Mouse (Mus musculus) right cerebral cortex, adult 18-20 months (tissue): ENCODE results near the gene Jpt2.

Source experiments
- DNase-seq: peaks from one replicate; pipeline ENCODE4 v3.0.0; 2022; ENCODE audit warnings: mixed read lengths

Gene Jpt2

GRCm38 (mm10) chr17:24903767-24904166 is 56.7 kb downstream of the Jpt2 start:
- DNase-seq: no peak

GRCm38 (mm10) chr17:24902671-24903474 is 57.6 kb downstream of the Jpt2 start:
- no peak for DNase-seq

- no peak for DNase-seq
Observed at GRCm38 (mm10) chr17:24902124-24902523, 58.4 kb downstream of the Jpt2 start.

- no peak for DNase-seq
Observed at GRCm38 (mm10) chr17:24900014-24900413, 60.5 kb downstream of the Jpt2 start.

- no peak for DNase-seq
Observed at GRCm38 (mm10) chr17:24899153-24899552, 61.3 kb downstream of the Jpt2 start.

- DNase-seq: no peak
Observed at GRCm38 (mm10) chr17:24898041-24898854, 62.2 kb downstream of the Jpt2 start.

- no peak for DNase-seq
Observed at GRCm38 (mm10) chr17:24897600-24897999, 62.9 kb downstream of the Jpt2 start.

GRCm38 (mm10) chr17:24896993-24897269 is 63.6 kb downstream of the Jpt2 start:
- no peak for DNase-seq

GRCm38 (mm10) chr17:24896241-24896992 is 64.1 kb downstream of the Jpt2 start, which contains the start of gene Nme3:
Nme3 (plus strand) TSS chr17:24896500.
- DNase-seq: peak; percentile 75

GRCm38 (mm10) chr17:24895571-24896240 is 64.8 kb downstream of the Jpt2 start:
- no peak for DNase-seq

- DNase-seq: peak; percentile 87
Observed at GRCm38 (mm10) chr17:24894995-24895547, 65.4 kb downstream of the Jpt2 start, which contains the start of the genes Eme2 and Mrps34. Eme2 (minus strand) TSS chr17:24895087. Mrps34 (plus strand) TSS chr17:24895116.

GRCm38 (mm10) chr17:24894061-24894994 is 66.2 kb downstream of the Jpt2 start:
- DNase-seq: no peak

GRCm38 (mm10) chr17:24893276-24893675 is 67.2 kb downstream of the Jpt2 start:
- no peak for DNase-seq

- DNase-seq: no peak
Observed at GRCm38 (mm10) chr17:24892785-24893184, 67.7 kb downstream of the Jpt2 start.

- no peak for DNase-seq
Observed at GRCm38 (mm10) chr17:24891321-24891720, 69.2 kb downstream of the Jpt2 start.

GRCm38 (mm10) chr17:24890151-24891092 is 70.1 kb downstream of the Jpt2 start:
- no peak for DNase-seq

- DNase-seq: no peak
Observed at GRCm38 (mm10) chr17:24888862-24889261, 71.6 kb downstream of the Jpt2 start.
